Mouse (Mus musculus) c-Kit-positive CD71-positive TER-119-negative erythroid progenitor cells, embryonic 14.5 days (primary cell): Measurements from ENCODE around the gene Gm49510.

ENCODE experiments used
- DNase-seq: peaks from one replicate; pipeline ENCODE4 v3.0.0-alpha.2; 2013; ENCODE audit warnings: low read depth

Gene Gm49510

DNA sequence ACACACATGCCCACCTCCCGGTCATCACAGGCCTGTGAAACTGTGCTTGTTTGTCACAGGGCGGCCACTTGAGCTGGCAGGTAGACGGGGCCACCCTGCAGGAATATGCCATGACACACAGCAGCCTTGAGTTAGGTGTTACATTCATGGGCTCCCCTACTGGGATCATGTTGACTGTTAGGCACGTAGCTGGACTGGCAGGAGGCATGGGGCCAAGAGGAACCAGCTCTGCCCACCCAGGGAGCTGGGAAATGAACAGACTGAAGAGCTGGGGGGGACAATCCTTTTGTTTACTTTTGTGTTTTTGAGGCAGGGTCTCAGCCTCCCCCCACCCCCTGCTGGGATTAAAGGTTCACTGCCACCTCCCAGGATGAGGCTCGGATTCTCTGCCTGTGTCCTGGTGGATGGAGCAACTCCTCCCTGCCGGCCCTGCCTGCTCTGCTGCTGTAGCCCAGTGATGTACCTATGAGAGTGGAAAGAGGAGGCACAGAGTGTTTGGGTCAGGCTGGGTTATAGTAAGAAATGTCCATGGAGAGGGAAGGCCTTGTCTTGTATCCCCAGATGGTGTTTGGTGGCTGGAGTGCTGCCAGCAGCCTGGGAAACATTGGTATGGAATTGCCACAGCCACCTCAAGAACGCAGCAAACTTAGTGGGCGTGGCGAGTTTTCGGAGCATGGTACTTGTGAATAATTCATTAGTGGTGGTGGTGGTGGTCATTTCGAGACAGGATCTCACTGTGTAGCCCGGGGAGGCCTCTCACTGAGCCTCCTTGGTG is 16.8 kb downstream of the Gm49510 start:
- no peak for DNase-seq

- no peak for DNase-seq
Observed at GRCm38 (mm10) chr15:78918126-78918525, 18.7 kb downstream of the Gm49510 start.

DNA sequence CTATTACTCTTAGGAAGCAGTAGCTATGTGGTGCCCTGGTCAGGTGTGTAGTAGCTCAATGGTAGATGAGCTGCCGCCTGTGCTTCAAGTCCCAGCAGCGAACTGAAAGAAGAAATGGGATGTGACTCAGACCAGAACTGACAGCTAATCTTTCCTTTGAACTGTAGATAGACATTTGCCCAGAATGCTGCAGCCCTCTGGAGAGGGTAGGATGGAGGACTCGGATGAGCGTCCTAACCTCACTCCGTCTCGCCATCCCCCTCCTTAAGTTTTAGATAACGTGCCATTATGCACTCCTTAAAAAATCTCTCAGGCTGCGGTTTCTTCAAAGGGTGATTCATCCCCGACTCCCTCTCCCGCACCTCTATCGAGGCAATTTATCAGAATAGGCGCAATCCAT is 20.4 kb downstream of the Gm49510 start:
- no peak for DNase-seq

DNA sequence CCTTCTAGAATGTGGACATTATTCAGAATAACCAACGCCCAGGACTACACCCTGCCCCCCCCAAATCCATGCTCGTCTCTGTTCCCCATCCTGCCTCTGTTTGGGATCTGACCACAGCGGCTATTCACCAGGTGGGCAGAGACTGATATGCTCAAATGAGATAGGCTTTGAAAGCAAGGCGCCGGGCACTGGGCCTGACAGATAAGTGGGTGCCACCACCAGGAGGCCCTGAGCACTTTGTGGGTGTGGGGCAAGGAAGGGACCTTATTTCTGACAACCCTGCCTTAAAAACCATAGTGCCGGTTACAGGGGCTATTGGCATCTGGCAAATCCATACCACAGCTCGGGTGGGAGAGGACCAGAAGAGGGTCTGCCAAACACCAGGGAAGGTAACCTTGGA is 23.2 kb downstream of the Gm49510 start:
- DNase-seq: peak; percentile 81

DNA sequence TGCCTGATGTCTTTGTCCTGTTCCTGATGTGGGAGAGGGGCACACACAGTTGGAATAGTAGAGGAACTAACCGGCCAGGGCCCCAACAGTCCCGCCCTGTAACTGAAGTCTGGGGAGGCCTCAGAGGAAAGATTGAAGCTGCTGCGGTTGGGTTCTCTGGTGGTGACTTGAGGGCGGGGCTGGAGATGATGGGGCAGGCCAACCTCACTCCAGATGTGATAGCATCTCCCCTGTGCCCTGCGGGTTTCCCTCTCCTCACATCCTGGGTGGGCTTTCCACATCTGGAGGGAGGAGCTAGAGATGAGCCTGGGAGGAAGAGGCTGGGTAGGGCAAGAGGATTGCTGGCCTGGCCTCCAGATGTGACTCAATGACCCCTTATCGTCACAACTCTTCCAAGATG is 24.1 kb downstream of the Gm49510 start:
- DNase-seq: peak; percentile 74

GRCm38 (mm10) chr15:78925129-78925528 is 25.7 kb downstream of the Gm49510 start:
- DNase-seq: no peak

GRCm38 (mm10) chr15:78926021-78926919 is 26.8 kb downstream of the Gm49510 start, which contains the start of gene Lgals1:
Gene Lgals1, plus strand, starts transcription at chr15:78926725.
- peak; percentile 80 for DNase-seq

DNA sequence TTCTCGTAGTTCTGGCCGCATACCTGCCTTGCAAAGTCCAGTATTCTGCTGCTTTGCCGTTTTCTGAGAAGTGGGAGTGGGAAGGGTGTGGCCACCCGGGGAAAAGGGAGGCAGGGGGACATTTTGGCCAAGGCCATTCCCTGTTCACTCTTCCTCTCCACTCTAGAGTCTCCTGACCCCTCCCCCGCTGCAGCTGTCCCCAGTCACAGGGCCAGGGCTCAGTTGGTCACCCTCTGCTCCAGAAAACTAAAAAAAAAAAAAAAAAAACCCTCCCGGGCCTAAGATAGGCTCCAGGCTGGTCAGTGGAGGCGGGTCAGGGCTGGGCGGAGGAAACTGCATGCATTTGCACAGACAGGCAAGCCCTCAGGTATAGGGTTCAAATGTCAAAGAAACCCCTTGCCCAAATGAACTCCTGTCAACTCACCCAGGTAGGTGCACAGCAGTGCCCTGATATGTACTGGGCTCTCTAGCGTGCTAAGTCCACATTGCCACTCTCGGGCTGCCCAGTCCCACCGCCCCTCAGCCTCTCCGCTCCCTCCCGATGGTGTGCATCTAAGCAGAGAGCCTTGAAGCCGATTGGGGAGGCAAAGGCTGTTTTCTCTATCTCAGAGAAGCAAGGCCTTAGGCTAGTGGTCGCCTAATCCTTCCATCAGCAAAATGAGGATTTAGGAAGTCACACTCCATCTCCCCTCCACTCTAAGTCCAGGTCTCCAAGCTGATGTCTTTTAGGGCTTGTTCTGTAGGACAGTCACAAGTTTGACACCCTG is 27.7 kb downstream of the Gm49510 start:
- DNase-seq: no peak

DNA sequence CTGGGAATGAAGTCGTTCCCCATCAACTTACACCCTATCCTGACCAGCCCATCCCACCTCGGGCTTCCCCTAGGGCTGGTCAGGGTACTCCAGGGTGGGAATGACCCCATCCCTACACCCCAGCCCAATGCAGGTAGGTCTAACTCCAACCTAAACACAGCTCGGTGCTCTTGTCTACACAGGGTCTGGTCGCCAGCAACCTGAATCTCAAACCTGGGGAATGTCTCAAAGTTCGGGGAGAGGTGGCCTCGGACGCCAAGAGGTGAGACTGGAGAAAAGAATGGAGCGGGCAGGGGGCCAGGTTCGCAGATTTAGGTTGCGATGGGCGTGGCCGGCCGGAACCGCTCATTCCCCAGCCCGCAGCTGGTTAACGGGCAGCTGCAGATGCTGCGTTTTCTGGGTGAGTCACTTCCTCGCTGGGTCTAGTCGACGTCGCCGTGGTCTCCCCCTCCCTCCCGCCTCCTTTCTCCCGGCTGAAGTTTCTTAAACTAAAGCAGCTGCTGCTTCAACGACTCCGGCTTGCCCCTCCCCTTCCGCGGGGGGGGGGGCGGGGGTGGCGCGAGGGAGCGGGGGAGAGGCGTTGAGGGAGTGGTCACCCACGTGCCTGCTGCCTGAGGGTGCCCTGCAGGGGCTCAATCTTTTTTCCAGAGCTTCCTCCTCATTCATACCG is 28.5 kb downstream of the Gm49510 start:
- DNase-seq: no peak

DNA sequence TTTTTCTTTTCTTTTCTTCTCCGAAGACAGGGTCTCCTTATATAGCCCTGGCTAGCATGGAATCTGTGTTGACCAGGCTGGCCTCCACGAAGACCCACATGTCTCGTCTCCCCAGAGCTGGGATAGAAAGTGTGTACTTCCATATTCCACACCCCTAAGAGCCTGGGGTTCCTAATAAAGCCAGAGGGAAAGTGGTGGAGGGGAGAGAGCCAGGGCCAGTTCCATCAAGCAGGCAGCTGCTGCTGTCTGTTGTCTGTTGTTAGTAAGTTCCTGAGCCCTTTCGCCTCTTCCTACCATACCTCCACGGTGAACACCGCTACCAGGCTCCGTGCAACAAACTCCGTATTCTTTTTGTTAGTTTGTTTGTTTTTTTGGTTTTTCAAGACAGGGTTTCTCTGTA is 29.1 kb downstream of the Gm49510 start:
- no peak for DNase-seq

- DNase-seq: no peak
Observed at GRCm38 (mm10) chr15:78930192-78930706, 30.8 kb downstream of the Gm49510 start.

DNA sequence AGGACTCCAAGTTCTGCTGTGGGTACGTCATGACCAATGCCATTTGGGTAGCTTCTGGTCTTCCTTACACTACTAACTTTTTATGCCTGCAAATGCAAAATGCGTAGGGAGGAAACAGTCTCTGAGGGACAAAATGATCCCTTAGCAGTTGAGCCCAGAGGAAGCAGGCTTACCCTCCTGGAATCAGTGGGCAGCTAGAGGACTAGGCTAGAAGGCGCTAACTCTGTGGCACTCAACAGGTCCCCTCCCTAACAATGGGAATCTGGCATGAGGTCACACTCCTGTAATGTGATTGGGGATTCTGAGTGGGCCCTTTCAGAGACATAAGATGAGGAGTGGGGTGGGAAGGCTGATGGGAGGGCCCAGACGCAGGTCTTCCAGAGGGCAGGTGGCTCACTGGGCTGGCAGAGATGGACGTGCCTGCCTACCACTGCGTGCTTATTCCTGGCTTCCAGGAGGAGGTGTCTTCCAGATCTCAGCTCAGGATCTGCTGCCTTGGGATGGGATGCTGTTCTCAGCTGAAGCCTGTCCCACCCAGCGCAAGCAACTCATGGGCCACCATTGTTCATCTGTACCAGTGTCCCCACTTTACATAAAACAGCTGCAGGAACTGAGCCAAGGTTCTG is 31.4 kb downstream of the Gm49510 start:
- no peak for DNase-seq

DNA sequence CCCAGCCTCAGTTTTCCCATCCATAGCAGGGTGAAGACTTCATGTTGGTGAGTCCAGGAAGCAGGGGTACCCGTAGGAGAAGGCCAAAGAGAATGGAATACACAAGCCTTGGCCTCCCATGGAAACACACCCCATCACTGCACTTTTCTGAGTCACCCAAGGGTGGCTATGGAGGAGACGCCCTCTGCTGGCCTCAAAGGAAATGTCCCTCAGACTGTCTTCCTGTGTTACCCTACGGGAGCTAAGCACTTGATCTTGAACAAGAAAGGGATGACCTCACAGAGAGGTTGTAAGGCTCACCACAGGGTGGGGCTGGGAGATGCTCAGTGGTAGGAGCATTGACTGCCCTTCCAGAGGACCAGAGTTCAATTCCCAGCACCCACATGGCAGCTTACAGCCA is 32.1 kb downstream of the Gm49510 start:
- DNase-seq: peak; percentile 76

DNA sequence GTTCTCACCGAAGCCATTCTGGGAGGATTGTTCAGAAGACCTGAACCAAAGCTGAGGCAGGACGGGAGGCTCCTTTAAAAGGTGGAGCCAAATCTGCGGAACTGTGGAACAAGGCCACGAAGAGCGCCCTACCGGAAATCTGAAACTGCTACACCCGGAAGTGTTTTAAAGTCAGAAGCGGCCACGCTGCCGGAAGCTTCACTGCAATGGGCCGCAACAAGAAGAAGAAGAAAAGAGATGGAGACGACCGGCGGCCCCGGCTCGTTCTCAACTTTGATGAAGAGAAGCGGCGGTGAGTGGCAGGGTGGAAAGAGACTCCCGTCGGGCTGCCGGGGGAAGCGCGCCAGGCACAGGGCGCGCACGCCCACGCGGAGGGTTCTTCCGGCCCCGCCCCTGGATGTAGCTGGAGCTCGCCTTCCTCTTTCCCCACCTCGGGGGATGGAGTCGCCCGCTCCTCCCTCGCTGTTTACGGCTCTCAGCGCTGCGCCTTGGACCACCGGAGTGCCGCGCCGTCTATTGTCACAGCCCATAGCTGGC is 35.4 kb downstream of the Gm49510 start, which contains the start of gene Nol12:
TSS of gene Nol12 (plus strand) at position 150 of the 537 bp plus-strand sequence.
- peak; percentile 86 for DNase-seq

DNA sequence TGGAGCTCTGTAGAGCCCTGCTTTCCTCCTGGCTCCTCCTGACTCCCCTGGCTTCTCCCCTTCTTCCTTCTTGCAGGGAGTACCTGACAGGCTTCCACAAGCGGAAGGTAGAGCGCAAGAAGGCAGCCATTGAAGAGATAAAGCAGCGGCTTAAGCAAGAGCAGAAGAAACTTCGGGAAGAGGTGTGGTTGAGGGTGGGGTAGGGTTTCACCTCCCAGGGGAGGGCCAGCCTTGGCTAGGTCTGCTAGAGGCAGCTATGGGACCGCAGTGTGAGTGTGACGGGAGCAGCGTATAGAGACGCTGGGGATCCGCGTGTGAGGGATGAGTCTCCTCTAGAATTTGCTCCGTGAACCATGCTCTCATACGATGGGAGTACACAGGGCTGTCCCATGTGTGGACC is 36.9 kb downstream of the Gm49510 start:
- DNase-seq: no peak

GRCm38 (mm10) chr15:78937311-78937710 is 37.8 kb downstream of the Gm49510 start:
- no peak for DNase-seq

GRCm38 (mm10) chr15:78937963-78938362 is 38.5 kb downstream of the Gm49510 start:
- no peak for DNase-seq

DNA sequence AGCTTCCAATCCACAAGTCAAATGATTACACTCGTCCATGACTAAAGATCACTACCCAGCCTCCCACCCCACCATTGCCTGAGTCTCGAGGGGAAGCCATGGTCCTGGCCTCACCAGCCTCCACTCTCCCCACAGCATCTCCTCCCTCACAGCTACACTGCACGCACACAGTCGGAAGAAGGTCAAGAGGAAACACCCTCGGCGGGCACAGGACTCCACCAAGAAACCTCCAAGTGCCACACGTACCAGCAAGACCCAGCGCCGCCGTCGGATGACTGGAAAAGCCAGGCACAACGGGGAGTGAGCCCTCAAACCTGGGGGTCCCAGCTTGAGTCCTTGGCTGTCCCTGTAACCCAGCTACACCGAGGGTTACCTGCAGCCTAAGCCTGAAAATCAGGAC is 40.9 kb downstream of the Gm49510 start:
- DNase-seq: no peak

DNA sequence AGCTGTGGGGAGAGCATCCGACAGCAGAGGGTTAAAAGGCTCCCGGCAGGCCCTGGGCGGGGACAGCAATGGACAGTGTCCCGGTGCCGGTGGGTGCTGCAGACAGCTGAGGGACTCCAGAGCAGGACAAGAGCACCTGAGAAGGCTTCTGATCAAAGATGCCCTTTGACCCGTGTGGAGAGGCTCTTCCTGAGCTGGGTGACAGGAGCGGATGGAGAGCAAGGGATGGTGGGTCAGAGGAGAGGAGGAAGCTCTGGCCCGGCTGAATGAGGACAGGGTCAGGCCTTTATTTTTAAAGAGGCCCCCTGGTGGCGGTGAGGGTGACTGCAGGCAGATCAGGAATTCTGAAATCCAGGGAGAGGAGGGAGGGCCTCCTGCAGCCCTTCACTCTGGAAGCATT is 43.2 kb downstream of the Gm49510 start:
- DNase-seq: no peak

DNA sequence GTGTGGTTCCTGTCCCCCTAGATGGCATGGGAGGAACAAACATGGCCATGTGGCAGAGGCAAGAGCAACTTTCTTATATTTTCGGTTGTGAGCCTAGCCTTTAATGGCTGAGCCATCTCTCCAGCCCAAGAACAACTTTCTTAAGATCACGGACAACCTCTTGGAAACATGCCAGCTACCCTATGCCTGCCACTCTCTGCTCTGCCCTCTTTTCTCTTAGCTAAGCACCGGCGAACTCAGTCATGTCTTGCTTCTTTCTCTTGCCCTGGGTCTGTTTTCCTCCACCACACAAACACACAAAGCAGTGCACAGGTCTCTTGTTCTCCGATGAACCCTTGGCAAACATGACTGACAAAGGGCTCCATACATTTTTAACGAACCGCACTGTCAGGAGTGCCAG is 46.8 kb downstream of the Gm49510 start:
- no peak for DNase-seq

DNA sequence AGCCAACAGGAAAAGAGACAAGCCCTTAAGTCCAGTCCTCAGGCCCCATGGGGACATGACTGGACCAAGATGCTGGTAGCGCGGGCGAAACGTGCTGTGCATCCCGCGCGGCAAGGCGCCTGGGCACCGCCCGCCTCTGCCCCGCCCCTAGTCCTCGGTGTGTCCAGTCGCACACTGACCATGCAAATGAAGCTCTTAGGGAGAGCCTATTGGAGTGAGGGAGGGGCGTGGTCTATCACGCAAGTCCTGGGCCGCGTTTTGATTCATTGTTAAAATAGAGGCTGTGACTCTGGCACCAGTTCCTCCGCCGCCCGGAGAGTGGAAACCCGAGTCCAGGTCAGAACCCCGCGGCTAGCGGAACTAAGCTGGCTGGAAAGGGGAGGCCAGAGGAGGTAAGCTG is 48.2 kb downstream of the Gm49510 start, which contains the start of gene Triobp:
TSS of gene Triobp (plus strand) at position 68 of the 400 bp plus-strand sequence.
- DNase-seq: no peak
